Mouse (Mus musculus): ENCODE data around the gene Cyp2w1. TPM values are rescaled to one million over a fixed set of nuclear protein-coding genes. Genes with fewer than 3 reads are reported as not detected.
A peak's percentile ranks its signal among the peaks of the same experiment; 100 is the strongest.

Gene Cyp2w1
- total and polyA plus RNA-seq, 3 experiments, result not detected

DNA sequence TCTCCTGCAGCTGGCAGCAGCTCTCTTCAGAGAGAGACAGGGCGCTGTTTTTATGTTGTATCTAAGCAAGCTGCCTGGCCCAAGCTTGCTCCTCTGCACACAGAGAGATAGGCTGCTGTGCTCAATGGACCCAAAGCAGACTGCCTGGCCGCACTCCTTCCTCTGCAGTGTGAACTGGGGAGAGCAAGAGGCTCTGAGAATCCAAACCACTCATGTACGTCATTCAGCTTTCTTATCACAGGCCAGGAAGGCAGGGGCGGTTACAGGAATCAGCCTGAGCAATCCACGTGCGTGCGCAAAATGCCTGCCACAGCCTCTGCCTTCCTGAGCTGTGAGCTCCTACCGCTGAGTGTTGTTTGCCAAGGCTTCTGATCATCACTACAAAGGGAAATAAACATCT is 30.3 kb downstream of the Cyp2w1 start (continued):
- TF ChIP-seq POLR2A (IDR thresholded peaks at IDR 0.05; ENCODE audit: control insufficient read depth in 1 of 2, insufficient read depth in 1 of 2, low read depth in 1 of 2, low read length in 2 of 2, poor library complexity in 1 of 2) (peak; percentile 39 to 65; a peak in 1 of 4 replicates), BHLHE40 (IDR thresholded peaks at IDR 0.05; ENCODE audit: borderline replicate concordance, low read depth, low read length) (peak; percentile 95), NRF1 (IDR thresholded peaks at IDR 0.05; ENCODE audit: insufficient read depth, low read depth, low read length, poor library complexity, severe bottlenecking) (peak; percentile 59; the same call in 1 of the 2 replicates), TCF12 (IDR thresholded peaks at IDR 0.05; ENCODE audit: low read depth, low read length) (peak; percentile 85), MAZ (IDR thresholded peaks at IDR 0.05; ENCODE audit: low read depth, low read length) (peak; percentile 83), SMC3 (IDR thresholded peaks at IDR 0.05; ENCODE audit: low read depth, low read length) (no peak), HCFC1 (IDR thresholded peaks at IDR 0.05; ENCODE audit: low read depth, low read length) (peak; percentile 45), CHD2 (IDR thresholded peaks at IDR 0.05; ENCODE audit: low read length) (no peak), MAFK (IDR thresholded peaks at IDR 0.05; ENCODE audit: borderline replicate concordance, low read depth, low read length) (no peak), USF2 (IDR thresholded peaks at IDR 0.05; ENCODE audit: borderline replicate concordance in 1 of 2, insufficient read depth in 1 of 2, low read depth in 1 of 2, low read length in 2 of 2) (no peak), ZMIZ1 (IDR thresholded peaks at IDR 0.05; ENCODE audit: low read depth, low read length) (no peak), ETS1 (IDR thresholded peaks at IDR 0.05; ENCODE audit: low read depth, low read length) (peak; percentile 98), POLR2AphosphoS2 (IDR thresholded peaks at IDR 0.05; ENCODE audit: low read length) (no peak; the same call in 1 of the 2 replicates), TBP (IDR thresholded peaks at IDR 0.05; ENCODE audit: low read depth, low read length) (no peak; the same call in 1 of the 2 replicates), RCOR1 (IDR thresholded peaks at IDR 0.05; ENCODE audit: low read depth, low read length) (peak; percentile 37; the same call in 1 of the 2 replicates)

- peak overlapping the region; percentile 16 to 27; a peak in 2 of 4 replicates for H3K4me3 ChIP-seq (ENCODE audit: control insufficient read depth in 1 of 2, insufficient read depth in 1 of 2, low read depth in 2 of 2, low read length in 2 of 2)
- H3K4me1 ChIP-seq (ENCODE audit: control insufficient read depth in 1 of 2, insufficient read depth in 2 of 2, low read length in 2 of 2), result peaks cover 25 to 48% of the 10 kb centered on the region in 2 experiments
- peak overlapping the region; percentile 98 for H3K27ac ChIP-seq (ENCODE audit: control insufficient read depth, low read depth, low read length)
- H3K9me3 ChIP-seq (replicated peaks; ENCODE audit: insufficient read depth, low read length), result no peaks in the 10 kb centered on the region
- TF ChIP-seq HCFC1 (IDR thresholded peaks at IDR 0.05; ENCODE audit: low read depth, low read length) (no peak), MAZ (IDR thresholded peaks at IDR 0.05; ENCODE audit: low read depth, low read length) (peak; percentile 15; the same call in 1 of the 2 replicates)
- peaks cover 16% of the 10 kb centered on the region for H3K79me2 ChIP-seq (ENCODE audit: control insufficient read depth, insufficient read depth, low read length, poor library complexity)
- H3K9ac ChIP-seq (ENCODE audit: control insufficient read depth, low read depth, low read length, poor library complexity, severe bottlenecking), result peak overlapping the region; percentile 65
- no peak for DNase-seq (ENCODE audit: low read depth, low spot score)
- peaks cover 0 to 43% of the 10 kb centered on the region in 2 experiments; a peak in 2 of 4 replicates for H3K36me3 ChIP-seq (ENCODE audit: control insufficient read depth in 1 of 2, insufficient read depth in 2 of 2, low read length in 2 of 2)
- no peaks in the 10 kb centered on the region for H3K27me3 ChIP-seq (ENCODE audit: control insufficient read depth in 1 of 2, insufficient read depth in 2 of 2, low read length in 2 of 2)
These were observed 30.8 kb downstream of the Cyp2w1 start for GRCm38 (mm10) chr5:139383234-139383633.

DNA sequence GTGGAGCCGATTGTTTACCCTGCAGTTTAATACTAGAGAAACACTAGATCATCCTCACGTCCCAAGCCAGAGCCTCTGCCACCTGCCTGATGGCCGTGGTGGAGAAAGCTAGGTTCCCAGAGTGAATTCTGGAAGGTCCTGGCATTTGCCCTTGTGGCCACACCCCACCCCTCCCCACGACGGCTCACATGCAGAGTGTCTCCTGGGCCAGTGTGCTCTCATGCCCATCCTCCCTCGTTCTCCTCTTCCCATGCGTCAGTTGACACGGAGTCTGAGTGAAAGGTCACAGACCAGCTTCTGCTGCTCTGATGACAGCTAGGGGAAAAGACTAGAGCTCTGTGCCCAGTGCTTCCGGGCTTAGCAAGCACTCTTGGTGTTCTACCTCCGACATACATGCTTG is 32.1 kb downstream of the Cyp2w1 start:
- Histone ChIP-seq H3K4me3 (ENCODE audit: control insufficient read depth in 1 of 2, insufficient read depth in 1 of 2, low read depth in 2 of 2, low read length in 2 of 2) (no peak overlapping the region), H3K79me2 (ENCODE audit: control insufficient read depth, insufficient read depth, low read length, poor library complexity) (peaks cover 16% of the 10 kb centered on the region), H3K4me1 (ENCODE audit: control insufficient read depth in 1 of 2, insufficient read depth in 2 of 2, low read length in 2 of 2) (peaks cover 32 to 56% of the 10 kb centered on the region in 2 experiments), H3K9me3 (replicated peaks; ENCODE audit: insufficient read depth, low read length) (no peaks in the 10 kb centered on the region), H3K9ac (ENCODE audit: control insufficient read depth, low read depth, low read length, poor library complexity, severe bottlenecking) (no peak overlapping the region), H3K27ac (ENCODE audit: control insufficient read depth, low read depth, low read length) (no peak overlapping the region), H3K27me3 (ENCODE audit: control insufficient read depth in 1 of 2, insufficient read depth in 2 of 2, low read length in 2 of 2) (no peaks in the 10 kb centered on the region), H3K36me3 (ENCODE audit: control insufficient read depth in 1 of 2, insufficient read depth in 2 of 2, low read length in 2 of 2) (peaks cover 0 to 44% of the 10 kb centered on the region in 2 experiments; a peak in 2 of 4 replicates)
- no peak for TF ChIP-seq EP300 (IDR thresholded peaks at IDR 0.05; ENCODE audit: low read depth in 1 of 2, low read length in 2 of 2)
- TF ChIP-seq MYC (IDR thresholded peaks at IDR 0.05; ENCODE audit: low read depth, low read length), result no peak
- TF ChIP-seq MAZ (IDR thresholded peaks at IDR 0.05; ENCODE audit: low read depth, low read length), result no peak
- TF ChIP-seq POLR2A (IDR thresholded peaks at IDR 0.05; ENCODE audit: control insufficient read depth in 1 of 2, insufficient read depth in 1 of 2, low read depth in 1 of 2, low read length in 2 of 2, poor library complexity in 1 of 2), result no peak
- no peak for TF ChIP-seq RAD21 (IDR thresholded peaks at IDR 0.05; ENCODE audit: low read depth, low read length)
- no peak for TF ChIP-seq MYB (IDR thresholded peaks at IDR 0.05; ENCODE audit: low read depth, low read length)
- TF ChIP-seq ZC3H11A (IDR thresholded peaks at IDR 0.05; ENCODE audit: low read depth, low read length), result no peak
- no peak for TF ChIP-seq USF1 (IDR thresholded peaks at IDR 0.05; ENCODE audit: low read depth, low read length)
- TF ChIP-seq NRF1 (IDR thresholded peaks at IDR 0.05; ENCODE audit: insufficient read depth, low read depth, low read length, poor library complexity, severe bottlenecking), result no peak
- no peak for DNase-seq (ENCODE audit: low read depth, low spot score)

Data from MEL (cell line).